Mouse (Mus musculus): ENCODE results near the gene Krtap14. TPM values are rescaled to one million over a fixed set of nuclear protein-coding genes. Genes with fewer than 3 reads are reported as not detected.

The Krtap14 gene
- polyA plus RNA-seq, 1 experiment: not detected

DNA sequence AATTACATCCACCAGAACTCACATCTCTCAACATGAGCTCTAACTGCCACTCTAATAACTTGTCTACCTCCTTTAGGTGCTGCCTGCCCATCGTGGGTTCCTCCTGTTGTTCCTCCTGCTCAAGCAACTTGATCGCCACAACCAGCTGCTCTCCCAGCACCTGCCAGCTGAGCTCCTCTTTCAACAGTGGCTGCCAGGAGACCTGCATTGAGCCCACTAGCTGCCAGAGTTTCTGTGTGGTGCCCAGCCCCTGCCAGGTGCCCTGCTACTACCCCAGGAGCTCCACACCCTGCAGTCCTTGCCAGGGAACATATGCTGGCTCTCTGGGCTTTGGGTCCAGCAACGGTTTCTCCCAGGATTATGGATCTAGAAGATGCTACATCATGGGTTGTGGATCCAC is 5.9 kb downstream of the Krtap14 start, which contains the start of gene Krtap15:
Krtap15 (plus strand) TSS at position 150 of the 400 bp plus-strand sequence.
- peaks cover 6% of the 10 kb centered on the region; the same call in 1 of the 2 replicates for H3K9me3 ChIP-seq (ENCODE audit: control insufficient read depth, low read length)
- no peaks in the 10 kb centered on the region for H3K4me1 ChIP-seq (ENCODE audit: control insufficient read depth)
- no peak within 1 kb of the TSS for H3K4me3 ChIP-seq (replicated peaks)
- no peak for TF ChIP-seq TAL1 (IDR thresholded peaks at IDR 0.05; ENCODE audit: low read length)
- TF ChIP-seq GATA1 (IDR thresholded peaks at IDR 0.05; ENCODE audit: low read length): no peak
- H3K27me3 ChIP-seq (ENCODE audit: control insufficient read depth): no peaks in the 10 kb centered on the region
- no peaks in the 10 kb centered on the region for H3K36me3 ChIP-seq (ENCODE audit: control insufficient read depth)

GRCm38 (mm10) chr16:88811827-88812226 is 14.1 kb downstream of the Krtap14 start, which contains the start of gene Gm20741:
TSS of gene Gm20741 (minus strand) at chr16:88812220.
- H3K36me3 ChIP-seq (ENCODE audit: control insufficient read depth): no peaks in the 10 kb centered on the region
- no peak within 1 kb of the TSS for H3K4me3 ChIP-seq (replicated peaks)
- peaks cover 4% of the 10 kb centered on the region for H3K9me3 ChIP-seq (ENCODE audit: control insufficient read depth, low read length)
- no peak for TF ChIP-seq GATA1 (IDR thresholded peaks at IDR 0.05; ENCODE audit: low read length)
- TF ChIP-seq TAL1 (IDR thresholded peaks at IDR 0.05; ENCODE audit: low read length): no peak
- no peaks in the 10 kb centered on the region for H3K4me1 ChIP-seq (ENCODE audit: control insufficient read depth)
- no peaks in the 10 kb centered on the region for H3K27me3 ChIP-seq (ENCODE audit: control insufficient read depth)

DNA sequence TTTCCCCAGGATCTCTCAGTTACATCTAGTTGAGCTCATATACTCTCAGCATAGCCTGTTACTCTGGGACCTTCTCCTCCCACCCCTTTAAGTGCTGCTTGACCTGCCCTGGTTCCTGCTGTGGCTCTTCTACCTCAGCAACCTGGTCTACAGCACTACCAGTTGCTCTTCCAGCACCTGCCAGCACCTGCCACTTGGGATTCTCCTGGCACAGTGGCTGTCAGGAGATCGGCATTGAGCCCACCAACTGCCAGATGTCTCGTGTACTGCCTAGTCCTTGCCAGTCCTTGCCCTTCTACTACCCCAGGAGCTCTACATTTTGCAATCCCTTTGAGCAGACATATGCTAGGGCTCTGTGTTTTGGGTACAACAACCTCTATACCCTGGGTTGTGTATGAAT is 39.2 kb downstream of the Krtap14 start:
- no peaks in the 10 kb centered on the region for H3K27me3 ChIP-seq (ENCODE audit: control insufficient read depth)
- TF ChIP-seq GATA1 (IDR thresholded peaks at IDR 0.05; ENCODE audit: low read length) (no peak), TAL1 (IDR thresholded peaks at IDR 0.05; ENCODE audit: low read length) (no peak)
- H3K36me3 ChIP-seq (ENCODE audit: control insufficient read depth): no peaks in the 10 kb centered on the region
- no peaks in the 10 kb centered on the region for H3K4me1 ChIP-seq (ENCODE audit: control insufficient read depth)
- H3K9me3 ChIP-seq (ENCODE audit: control insufficient read depth, low read length): peaks cover 6% of the 10 kb centered on the region; the same call in 1 of the 2 replicates
- H3K4me3 ChIP-seq (replicated peaks): no peak overlapping the region

DNA sequence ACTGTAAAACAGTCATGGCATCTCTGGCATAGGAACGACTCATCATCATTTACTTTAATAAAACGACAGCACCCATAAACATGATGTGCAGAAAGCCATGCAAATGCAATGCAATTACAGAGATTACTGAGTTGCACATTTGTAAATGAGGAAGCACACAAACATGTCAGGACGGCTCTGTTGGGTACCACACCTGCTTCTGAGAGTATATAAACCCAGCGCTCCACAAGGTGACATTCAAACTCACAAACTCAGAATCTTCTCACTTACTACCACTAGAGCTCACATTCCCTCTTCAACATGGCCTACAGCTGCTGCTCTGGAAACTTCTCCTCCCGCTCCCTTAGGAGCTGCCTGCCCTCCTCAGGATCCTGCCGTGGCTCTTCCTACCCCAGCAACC is 48.3 kb downstream of the Krtap14 start, which contains the start of gene Gm5965:
Gm5965 (plus strand) TSS at position 301 of the 400 bp plus-strand sequence.
- no peaks in the 10 kb centered on the region for H3K36me3 ChIP-seq (ENCODE audit: control insufficient read depth)
- H3K9me3 ChIP-seq (ENCODE audit: control insufficient read depth, low read length): peaks cover 6% of the 10 kb centered on the region; the same call in 1 of the 2 replicates
- no peaks in the 10 kb centered on the region for H3K27me3 ChIP-seq (ENCODE audit: control insufficient read depth)
- no peak within 1 kb of the TSS for H3K4me3 ChIP-seq (replicated peaks)
- H3K4me1 ChIP-seq (ENCODE audit: control insufficient read depth): no peaks in the 10 kb centered on the region
- TF ChIP-seq TAL1 (IDR thresholded peaks at IDR 0.05; ENCODE audit: low read length) (no peak), GATA1 (IDR thresholded peaks at IDR 0.05; ENCODE audit: low read length) (no peak)

DNA sequence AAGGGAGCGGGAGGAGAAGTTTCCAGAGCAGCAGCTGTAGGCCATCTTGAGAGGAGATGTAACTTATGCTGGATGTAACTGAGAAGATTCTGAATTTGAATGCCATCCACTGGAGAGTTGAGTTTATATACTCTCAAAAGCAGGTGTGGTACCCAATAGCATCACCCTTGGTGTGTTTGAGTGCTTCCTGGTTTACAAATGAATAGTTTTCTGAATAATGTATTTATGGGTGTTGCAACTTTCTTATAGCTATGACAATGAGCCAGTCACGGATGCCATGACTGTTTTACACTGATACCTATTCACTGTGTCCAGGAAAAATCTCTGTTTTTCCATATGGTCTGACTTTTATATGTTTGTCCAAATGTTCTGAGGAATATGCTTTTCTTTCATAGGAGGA is 51.8 kb downstream of the Krtap14 start, which contains the start of gene 2310057N15Rik:
2310057N15Rik (minus strand) TSS at position 101 of the 400 bp plus-strand sequence.
- no peaks in the 10 kb centered on the region for H3K4me1 ChIP-seq (ENCODE audit: control insufficient read depth)
- no peak for TF ChIP-seq GATA1 (IDR thresholded peaks at IDR 0.05; ENCODE audit: low read length)
- no peak for TF ChIP-seq TAL1 (IDR thresholded peaks at IDR 0.05; ENCODE audit: low read length)
- H3K4me3 ChIP-seq (replicated peaks): no peak within 1 kb of the TSS
- peaks cover 6% of the 10 kb centered on the region; the same call in 1 of the 2 replicates for H3K9me3 ChIP-seq (ENCODE audit: control insufficient read depth, low read length)
- H3K36me3 ChIP-seq (ENCODE audit: control insufficient read depth): no peaks in the 10 kb centered on the region
- H3K27me3 ChIP-seq (ENCODE audit: control insufficient read depth): no peaks in the 10 kb centered on the region

Other genes with a start within 250 kb of the Krtap14 start
- gene Krtap24-1, start 213.9 kb downstream of the Krtap14 start, polyA plus RNA-seq (2012): not detected in 2 replicates
- not detected in 2 replicates for gene 2310079G19Rik, start 198.5 kb downstream of the Krtap14 start, polyA plus RNA-seq (2012)
- not detected in 2 replicates for gene Krtap26-1, start 178.3 kb downstream of the Krtap14 start, polyA plus RNA-seq (2012)
- not detected in 2 replicates for gene Krtap27-1, start 154.5 kb downstream of the Krtap14 start, polyA plus RNA-seq (2012)
- not detected in 2 replicates for gene 2310061N02Rik, start 118.2 kb downstream of the Krtap14 start, polyA plus RNA-seq (2012)
- not detected in 2 replicates for gene Krtap13-1, start 97.3 kb downstream of the Krtap14 start, polyA plus RNA-seq (2012)
- not detected in 2 replicates for gene Krtap13, start 74.5 kb downstream of the Krtap14 start, polyA plus RNA-seq (2012)
- gene 2310034C09Rik, start 67.3 kb downstream of the Krtap14 start, polyA plus RNA-seq (2012): not detected in 2 replicates
- gene 2310057N15Rik, start 51.9 kb downstream of the Krtap14 start, polyA plus RNA-seq (2012): not detected in 2 replicates
- not detected in 2 replicates for gene Gm5965, start 48.2 kb downstream of the Krtap14 start, polyA plus RNA-seq (2012)
- gene Gm20741, start 13.9 kb downstream of the Krtap14 start, polyA plus RNA-seq (2012): 0.07 TPM in 1 of 2 replicates, not detected in the other
- gene Krtap15, start 5.9 kb downstream of the Krtap14 start, polyA plus RNA-seq (2012): not detected in 2 replicates
- gene Krtap19-1, start 43.3 kb upstream of the Krtap14 start, polyA plus RNA-seq (2012): not detected in 2 replicates
- gene Krtap19-2, start 48.1 kb upstream of the Krtap14 start, polyA plus RNA-seq (2012): not detected in 2 replicates
- not detected in 2 replicates for gene Krtap19-3, start 51.9 kb upstream of the Krtap14 start, polyA plus RNA-seq (2012)
- gene Krtap19-4, start 58.9 kb upstream of the Krtap14 start, polyA plus RNA-seq (2012): not detected in 2 replicates
- not detected in 2 replicates for gene Krtap19-5, start 70.3 kb upstream of the Krtap14 start, polyA plus RNA-seq (2012)
- not detected in 2 replicates for gene Krtap19-9b, start 106.1 kb upstream of the Krtap14 start, polyA plus RNA-seq (2012)
- not detected in 2 replicates for gene Krtap16-3, start 136.7 kb upstream of the Krtap14 start, polyA plus RNA-seq (2012)
- not detected in 2 replicates for gene Krtap22-2, start 184.6 kb upstream of the Krtap14 start, polyA plus RNA-seq (2012)
- not detected in 2 replicates for gene Gm10229, start 189.1 kb upstream of the Krtap14 start, polyA plus RNA-seq (2012)
- not detected in 2 replicates for gene Krtap6-1, start 205.6 kb upstream of the Krtap14 start, polyA plus RNA-seq (2012)
- gene Gm10228, start 215.3 kb upstream of the Krtap14 start, polyA plus RNA-seq (2012): not detected in 2 replicates
- gene Krtap6-5, start 221.7 kb upstream of the Krtap14 start, polyA plus RNA-seq (2012): not detected in 2 replicates
- not detected in 2 replicates for gene 1110025L11Rik, start 237.9 kb upstream of the Krtap14 start, polyA plus RNA-seq (2012)